Mouse (Mus musculus) CH12F3 (cell line): ENCODE data around the gene Il10.
"Not testable (repeated sequence)": the region's sequence is repeated elsewhere in the genome, so short reads cannot be mapped to it uniquely, and the experiment has no call there.

Experiments
- in situ Hi-C: fragments of 300-500 bp; cut with MboI; formaldehyde crosslinking; loops from 2 replicates; pipeline ENCODE4 v1.14.3; 2020; ENCODE audit warnings: low sequenced_read_pairs

Gene Il10

GRCm38 (mm10) chr1:131015281-131015680 is 4.4 kb upstream of the Il10 start:
- in situ Hi-C loops, result no loop called here

DNA sequence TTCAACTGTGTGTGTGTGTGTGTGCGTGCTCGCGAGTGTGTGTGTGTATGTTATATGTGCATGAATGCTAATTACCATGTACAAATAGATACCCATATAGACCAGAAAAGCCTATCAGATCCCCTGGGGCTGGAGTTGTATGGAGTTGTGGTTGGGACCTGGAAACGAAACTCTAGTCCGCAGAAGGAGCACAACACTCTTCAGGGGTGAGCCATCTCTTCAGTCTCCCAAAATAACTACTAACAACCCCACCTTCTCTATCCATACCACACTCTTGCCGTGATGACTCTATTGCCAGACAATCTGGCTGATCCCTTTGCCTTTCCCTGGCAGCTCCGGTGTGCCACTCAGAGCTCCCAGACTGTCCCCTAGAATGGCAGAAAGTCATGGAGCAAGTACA is 3.8 kb upstream of the Il10 start:
- in situ Hi-C loops, result no loop called here

- in situ Hi-C loops, result no loop called here
These were observed 1.0 kb downstream of the Il10 start for GRCm38 (mm10) chr1:131020425-131021310.

DNA sequence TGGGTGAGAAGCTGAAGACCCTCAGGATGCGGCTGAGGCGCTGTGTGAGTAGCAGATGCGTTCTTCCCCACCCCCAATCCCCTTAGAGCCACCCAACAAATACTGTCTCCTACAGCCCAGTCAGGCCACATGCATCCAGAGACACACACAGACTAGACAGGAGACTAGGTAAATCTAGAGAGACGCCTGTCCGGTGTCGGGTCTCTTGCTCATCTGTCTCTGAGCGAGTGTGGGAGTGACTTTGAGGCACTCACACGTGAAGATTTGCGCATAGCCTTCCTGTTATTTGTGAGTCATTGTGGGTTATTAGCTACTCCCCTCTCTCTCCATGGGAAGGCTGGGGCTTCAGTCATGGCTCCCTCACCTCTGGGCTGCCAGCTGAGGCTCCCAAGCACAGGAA is 1.8 kb downstream of the Il10 start:
- in situ Hi-C loops, result no loop called here

- in situ Hi-C loops, result no loop called here
These were observed 2.4 kb downstream of the Il10 start for GRCm38 (mm10) chr1:131021900-131022590.

- in situ Hi-C loops, result no loop called here
These were observed 3.1 kb downstream of the Il10 start for GRCm38 (mm10) chr1:131022591-131023249.

- in situ Hi-C loops, result not testable (repeated sequence)
These were observed 3.7 kb downstream of the Il10 start for GRCm38 (mm10) chr1:131023250-131023858.

GRCm38 (mm10) chr1:131024900-131025842 is 5.5 kb downstream of the Il10 start:
- in situ Hi-C loops, result no loop called here

DNA sequence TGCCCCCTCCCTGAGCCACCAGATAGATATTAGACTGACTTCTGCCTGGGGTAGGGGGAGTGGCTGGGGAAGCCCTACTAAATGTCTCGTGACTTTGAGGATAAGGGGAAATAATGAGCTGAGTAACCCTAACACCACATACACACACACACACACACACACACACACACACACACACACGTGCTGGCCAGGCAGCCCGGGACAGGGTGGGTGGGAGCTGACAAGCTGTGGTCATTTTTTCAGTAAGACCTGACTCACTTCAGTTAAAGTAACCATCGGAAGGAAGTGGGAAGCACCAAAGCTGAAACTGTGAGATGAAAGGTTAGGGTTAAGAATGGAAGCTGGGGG is 6.2 kb downstream of the Il10 start:
- in situ Hi-C loops, result no loop called here

DNA sequence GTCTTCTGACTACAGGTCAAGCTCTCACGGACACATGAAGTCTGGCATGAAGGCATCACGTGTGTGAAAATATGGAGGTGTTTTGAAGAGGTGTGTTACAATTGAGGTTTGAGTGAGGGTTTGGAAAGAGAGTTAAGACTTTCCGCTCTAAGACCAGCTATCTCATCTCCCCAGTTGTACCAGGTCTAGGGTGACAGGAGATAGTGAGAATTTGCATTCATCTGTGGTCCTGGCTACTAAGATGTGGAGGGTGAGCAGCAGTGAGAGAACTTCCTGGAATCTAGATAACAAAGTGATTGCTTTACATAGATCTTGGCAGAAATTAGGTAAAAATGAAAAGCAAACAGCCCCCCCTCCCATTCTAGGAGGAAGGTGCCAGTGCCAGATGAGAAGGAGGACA is 9.6 kb downstream of the Il10 start:
- in situ Hi-C loops, result no loop called here

GRCm38 (mm10) chr1:131030261-131030660 is 10.6 kb downstream of the Il10 start:
- in situ Hi-C loops, result no loop called here

DNA sequence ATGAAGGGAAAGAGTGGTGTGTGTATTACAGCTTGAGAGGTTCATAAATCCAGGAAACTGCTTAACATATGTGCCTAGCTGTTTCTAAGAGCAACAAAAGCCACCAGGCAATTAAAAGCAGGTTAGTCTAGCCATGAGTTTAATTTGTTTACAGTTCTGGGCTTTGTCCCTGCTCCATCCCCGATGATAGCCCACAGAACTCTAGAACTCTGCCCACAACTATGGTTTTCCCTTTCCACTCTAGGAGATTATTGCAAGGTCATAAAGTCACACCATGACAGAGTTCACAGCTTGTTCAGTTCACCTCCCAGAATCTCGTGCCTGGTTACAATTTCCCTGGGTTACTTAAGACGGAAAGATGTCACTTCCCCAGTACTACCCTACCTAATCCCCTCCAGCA is 11.6 kb downstream of the Il10 start:
- in situ Hi-C loops, result no loop called here

DNA sequence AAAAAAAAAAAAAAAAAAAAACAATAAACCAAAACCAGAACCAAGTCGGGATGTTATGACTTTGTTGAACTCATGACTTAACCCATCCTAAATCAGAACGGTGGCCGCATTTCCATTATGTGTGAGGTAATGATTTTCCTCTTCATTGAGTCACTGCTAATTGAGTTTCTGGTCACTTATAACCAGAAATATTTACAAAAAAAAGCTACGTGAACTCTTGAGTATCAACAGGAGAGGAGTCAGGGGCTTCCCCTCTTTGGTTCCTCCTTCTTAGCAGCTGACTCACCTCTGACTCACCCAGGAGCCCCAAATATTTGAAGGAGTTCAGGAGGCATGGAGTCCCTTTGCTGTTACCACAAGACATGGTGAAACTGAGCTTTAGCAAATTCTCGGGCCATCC is 18.4 kb downstream of the Il10 start:
- in situ Hi-C loops, result no loop called here

GRCm38 (mm10) chr1:131038415-131039017 is 18.9 kb downstream of the Il10 start:
- in situ Hi-C loops, result no loop called here

DNA sequence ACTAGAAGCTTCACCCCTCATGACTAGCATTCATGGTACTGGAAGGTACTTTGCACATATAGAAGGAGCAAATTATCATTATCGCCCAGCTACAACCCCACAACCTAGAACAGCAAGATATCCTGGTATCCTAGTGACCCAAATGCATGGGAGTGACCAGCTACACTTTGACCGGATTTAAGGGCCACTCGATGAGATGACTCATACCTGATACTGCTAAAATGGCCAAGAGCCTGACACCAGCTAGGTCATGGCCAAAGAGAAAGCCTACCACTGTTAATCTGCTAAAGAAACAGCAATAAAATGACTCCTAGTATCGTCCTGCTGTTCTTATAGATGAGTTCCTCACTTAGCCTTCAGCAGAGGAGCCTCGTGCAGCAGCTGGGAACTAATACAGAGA is 19.8 kb downstream of the Il10 start:
- in situ Hi-C loops, result no loop called here

GRCm38 (mm10) chr1:131042263-131042662 is 22.6 kb downstream of the Il10 start:
- in situ Hi-C loops, result no loop called here

- in situ Hi-C loops, result no loop called here
These were observed 23.1 kb downstream of the Il10 start for GRCm38 (mm10) chr1:131042721-131043120.

DNA sequence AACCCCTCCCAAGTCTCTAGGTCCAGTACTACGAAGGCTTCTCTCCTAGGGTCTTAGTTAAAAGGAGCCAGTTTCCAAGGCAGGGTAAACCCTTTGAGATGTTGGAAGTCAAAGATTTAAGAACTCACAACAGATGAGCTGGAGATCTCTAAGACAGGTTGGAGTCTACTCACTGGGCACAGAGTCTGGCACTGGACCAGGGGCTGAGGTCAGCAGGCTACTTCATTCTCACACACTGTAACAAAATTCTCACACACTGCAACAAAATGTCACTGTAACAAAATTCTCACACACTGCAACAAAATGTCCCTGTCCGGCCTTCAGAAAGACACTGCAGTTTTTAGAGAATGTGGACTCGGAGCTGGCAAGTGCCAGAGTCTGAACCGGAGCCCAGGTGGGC is 24.0 kb downstream of the Il10 start:
- in situ Hi-C loops, result no loop called here

DNA sequence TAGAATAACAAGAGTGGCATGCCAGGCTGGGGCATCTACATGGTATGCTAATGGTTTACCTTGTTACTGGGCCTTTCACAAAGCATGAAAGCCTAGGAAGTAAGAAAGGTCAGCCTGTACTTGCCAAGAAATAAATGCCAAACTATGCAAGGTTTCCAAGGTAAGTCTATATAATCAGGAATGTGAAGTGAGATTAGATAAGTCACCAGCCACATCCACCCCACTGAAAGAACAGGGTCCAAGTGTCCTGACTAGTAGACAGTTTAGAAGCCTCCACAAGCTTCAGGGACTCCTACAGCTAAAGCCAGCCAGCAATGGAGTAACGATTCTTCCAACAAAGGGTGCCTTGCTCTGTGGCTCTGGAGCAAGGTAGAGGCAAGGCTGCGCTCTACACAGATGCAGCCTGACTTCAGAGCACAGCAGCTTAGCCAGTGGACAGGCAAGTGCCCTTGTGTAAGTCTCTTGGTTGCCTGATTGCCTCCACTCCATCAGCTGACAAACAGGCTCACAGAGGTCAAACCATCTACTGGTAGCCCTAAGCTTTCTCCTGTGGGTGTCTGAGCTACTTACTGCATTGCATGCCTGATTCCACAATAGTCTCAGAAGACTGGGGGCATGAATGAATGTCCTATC is 26.2 kb downstream of the Il10 start:
- in situ Hi-C loops, result no loop called here
